Mouse (Mus musculus): ENCODE measurements at regions not wholly inside any gene's neighbourhood (a gene's known extent, or its start where the extent isn't known, plus 50 kb on each side); places are given as distances from the start of the nearest gene placed in this dataset.

DNA sequence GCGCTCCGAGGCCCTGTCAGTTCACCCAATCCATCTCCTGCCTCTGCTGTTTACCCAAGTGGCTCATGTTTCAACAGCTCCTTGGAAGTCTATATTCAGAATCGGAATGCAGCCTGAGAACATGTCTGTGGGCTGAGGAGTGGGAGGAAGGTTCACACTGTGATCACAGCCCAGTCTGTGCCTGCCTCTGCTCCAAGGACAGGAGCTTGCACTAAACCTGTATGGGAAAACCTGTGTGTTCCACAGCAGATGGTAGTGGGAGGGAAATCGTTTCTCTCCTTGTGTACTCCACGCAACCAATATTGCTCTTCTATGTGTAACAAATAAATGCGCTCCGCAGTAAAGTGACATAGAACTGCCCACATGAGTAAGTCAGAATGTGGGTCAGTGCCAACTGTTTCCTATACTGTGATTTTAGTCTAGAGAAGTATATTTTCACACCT, 514.0 kb upstream of the Epha7 start:
- TF ChIP-seq POLR2A (IDR thresholded peaks at IDR 0.05; ENCODE audit: insufficient read depth, low read length) (no peak), CTCF (IDR thresholded peaks at IDR 0.05; ENCODE audit: low read depth, low read length) (no peak), EP300 (IDR thresholded peaks at IDR 0.05; ENCODE audit: insufficient read depth, low read depth, low read length) (no peak)

All from ES-Bruce4 (cell line).